Mouse (Mus musculus) spleen, postnatal 10 days (tissue): ENCODE results near the gene Nudt21.

Experiments used
- DNase-seq, 2 experiments: peaks; one replicate each; pipeline ENCODE4 v3.0.0; 2021 to 2022; ENCODE audit warnings: low spot score in 2 of 2

Nudt21 gene

GRCm38 (mm10) chr8:94036944-94037524 lies at the start of gene Nudt21, which contains the start of gene Ogfod1:
Gene Nudt21 (minus strand): TSS chr8:94037031.
Gene Ogfod1 (plus strand): TSS chr8:94037198.
- DNase-seq, result peak; percentile 87 to 93

- DNase-seq, result no peak
Measured at GRCm38 (mm10) chr8:94076461-94077192, 39.8 kb upstream of the Nudt21 start.

- no peak for DNase-seq
Measured at GRCm38 (mm10) chr8:94068793-94069192, 32.0 kb upstream of the Nudt21 start.

- DNase-seq, result no peak
Measured at GRCm38 (mm10) chr8:94066121-94066863, 29.5 kb upstream of the Nudt21 start.

GRCm38 (mm10) chr8:94057157-94057854 lies 20.5 kb upstream of the Nudt21 start:
- DNase-seq, result peak; percentile 33 to 68

GRCm38 (mm10) chr8:94052696-94053095 lies 15.9 kb upstream of the Nudt21 start:
- no peak for DNase-seq

DNA sequence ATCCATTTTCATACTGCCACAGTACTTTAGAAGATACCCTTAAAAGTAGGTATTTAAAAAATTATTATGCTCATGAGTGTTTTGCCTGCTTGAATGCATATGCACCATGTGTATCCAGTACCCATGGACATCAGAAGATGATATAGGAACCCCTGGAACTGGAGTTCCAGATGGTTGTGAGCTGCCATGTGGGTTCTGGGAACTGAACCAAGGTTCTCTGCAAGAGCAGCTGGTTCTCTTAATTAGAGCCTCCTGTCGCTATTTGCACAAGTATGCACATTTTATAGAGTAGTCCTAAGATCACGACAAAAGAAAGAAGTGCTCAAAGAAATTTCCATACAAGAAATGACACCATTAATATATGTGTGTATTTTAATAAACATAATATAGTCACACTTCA lies 11.0 kb upstream of the Nudt21 start:
- no peak for DNase-seq

GRCm38 (mm10) chr8:94037806-94038205 lies 975 bp upstream of the Nudt21 start:
- peak in 1 of 2 experiments; percentile 18 for DNase-seq

DNA sequence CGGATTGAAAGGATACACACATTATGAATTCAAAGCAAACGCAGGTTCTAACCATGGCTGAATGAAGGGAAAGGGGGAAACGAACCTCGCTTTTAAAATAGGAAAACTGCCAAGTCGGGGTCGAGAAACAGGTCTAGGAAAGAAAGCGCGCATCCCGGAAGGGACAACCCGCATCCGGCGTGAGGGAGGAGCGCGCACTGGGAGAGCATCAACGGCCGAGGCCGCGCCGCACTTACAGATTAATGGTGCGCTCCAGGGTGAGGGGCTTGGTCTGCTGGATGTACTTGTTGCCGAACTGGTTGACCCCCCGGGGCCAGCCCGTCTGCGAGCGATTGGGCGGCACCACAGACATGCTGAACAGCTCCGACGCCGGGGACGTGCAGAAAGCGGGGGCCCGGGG lies 290 bp downstream of the Nudt21 start:
- DNase-seq, result peak; percentile 63 to 78

GRCm38 (mm10) chr8:94035200-94035599 lies 1.6 kb downstream of the Nudt21 start:
- peak in 1 of 2 experiments; percentile 6 for DNase-seq

DNA sequence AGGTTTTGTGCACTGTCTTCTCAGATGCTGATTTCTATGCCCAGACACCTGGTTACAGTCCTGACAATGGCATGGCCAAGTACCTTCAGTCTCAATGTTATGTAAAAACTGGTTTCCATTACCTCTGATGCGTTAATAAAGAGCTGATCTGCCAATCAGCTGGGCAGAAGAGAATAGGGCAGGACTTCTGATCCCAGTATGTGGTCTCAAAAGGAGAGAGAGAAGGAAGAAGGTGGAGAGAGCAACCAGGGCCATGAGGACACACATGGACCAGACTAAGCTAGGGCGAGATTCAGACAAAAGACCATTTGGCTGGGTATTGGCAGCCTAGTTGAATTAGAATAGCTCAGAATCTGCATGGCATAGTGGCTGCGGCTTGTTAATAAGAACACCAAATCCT lies 3.2 kb downstream of the Nudt21 start:
- DNase-seq, result no peak

DNA sequence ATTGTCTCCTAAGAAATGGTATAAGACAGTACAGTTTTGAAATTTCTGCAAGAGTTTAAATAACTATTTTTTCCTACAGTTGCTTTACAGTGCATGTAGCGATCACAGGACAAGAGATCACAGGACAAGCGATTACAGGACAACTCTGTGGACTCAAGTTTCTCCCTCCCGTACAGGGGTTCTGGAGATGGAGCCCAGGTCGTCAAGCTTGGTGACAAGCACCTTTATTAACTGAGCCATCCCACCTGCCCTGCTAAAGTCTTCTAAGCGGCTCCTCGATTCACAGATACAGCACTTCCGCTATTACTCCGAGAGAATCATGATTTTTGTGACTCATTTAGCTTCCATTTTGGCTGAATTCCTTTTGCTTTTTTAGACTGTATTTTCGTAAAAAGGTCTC lies 7.1 kb downstream of the Nudt21 start:
- no peak for DNase-seq

GRCm38 (mm10) chr8:94023916-94024315 lies 12.9 kb downstream of the Nudt21 start:
- DNase-seq, result no peak

DNA sequence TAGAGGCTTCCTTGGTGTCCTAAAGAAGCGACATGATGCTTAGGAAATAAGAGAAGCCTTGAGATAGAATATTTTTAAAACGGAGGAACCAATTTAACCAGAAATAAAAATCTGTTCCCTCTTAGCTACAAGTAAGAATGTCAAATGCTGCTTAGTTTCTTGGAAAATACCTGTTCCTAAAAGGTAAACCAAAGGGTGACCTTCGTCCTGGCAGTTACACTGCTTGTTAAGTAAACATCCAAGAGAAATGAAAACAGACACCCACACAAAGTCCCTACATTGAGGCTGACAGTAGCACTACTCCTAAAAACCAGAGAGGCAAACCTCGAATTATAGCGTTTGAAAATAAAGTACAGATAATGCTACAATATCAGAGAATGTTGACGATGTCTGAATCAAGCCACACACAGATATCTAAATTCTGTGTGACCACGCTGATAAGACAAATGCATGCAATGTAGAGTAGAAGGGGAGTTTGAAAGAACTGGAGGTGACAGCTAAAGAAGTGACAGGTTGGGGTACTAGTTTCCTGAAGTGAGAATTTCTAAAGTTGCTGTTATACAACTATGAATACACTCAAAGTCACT lies 23.7 kb downstream of the Nudt21 start:
- no peak for DNase-seq

- peak; percentile 80 to 81 for DNase-seq
Measured at GRCm38 (mm10) chr8:94012013-94012951, 24.5 kb downstream of the Nudt21 start, which contains the start of gene Amfr. Gene Amfr (minus strand): TSS chr8:94012842.

DNA sequence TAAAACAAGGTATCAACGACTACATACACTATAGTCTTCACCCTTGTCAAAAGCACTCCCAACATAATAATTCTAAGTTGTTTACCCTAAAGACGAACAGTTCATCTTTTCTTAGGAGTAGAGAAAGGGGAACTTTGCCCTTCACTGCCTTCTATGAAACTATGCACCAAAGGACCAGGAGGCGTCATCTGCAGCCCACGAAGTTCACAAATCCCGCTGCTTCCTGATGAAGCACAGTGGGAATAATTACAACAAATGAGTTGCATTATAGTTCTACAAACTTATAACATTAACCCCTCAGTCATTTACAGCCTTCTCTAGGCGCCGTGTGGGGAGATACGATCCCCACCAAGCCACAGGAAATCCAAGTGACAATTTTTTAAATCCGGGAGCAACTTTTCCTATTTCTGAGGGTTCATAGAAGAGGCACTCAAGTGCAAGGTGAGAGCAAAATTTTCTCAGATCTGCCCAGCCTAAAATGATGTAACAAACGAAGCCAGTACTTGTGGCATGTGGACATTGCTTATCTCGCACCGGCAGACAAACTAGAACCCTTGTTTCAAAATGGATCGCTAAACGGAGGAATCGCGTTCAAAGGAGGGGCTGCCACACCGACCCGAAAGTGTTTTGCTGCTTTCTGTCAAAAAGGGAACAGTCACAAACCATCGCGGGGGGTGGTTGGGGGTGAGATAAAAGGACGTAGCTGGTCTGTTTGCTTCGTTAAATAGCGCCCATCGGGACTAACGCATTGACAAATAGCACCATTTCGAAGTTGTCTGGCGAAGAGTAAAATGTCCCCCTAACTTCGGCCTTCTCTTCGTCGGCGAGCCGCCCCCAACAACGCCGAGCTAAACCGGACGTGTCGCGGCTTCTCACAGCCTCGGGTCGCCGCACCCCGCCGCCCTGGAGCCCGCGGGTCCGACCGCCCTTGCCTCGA lies 25.5 kb downstream of the Nudt21 start:
- DNase-seq, result peak in 1 of 2 experiments; percentile 62

DNA sequence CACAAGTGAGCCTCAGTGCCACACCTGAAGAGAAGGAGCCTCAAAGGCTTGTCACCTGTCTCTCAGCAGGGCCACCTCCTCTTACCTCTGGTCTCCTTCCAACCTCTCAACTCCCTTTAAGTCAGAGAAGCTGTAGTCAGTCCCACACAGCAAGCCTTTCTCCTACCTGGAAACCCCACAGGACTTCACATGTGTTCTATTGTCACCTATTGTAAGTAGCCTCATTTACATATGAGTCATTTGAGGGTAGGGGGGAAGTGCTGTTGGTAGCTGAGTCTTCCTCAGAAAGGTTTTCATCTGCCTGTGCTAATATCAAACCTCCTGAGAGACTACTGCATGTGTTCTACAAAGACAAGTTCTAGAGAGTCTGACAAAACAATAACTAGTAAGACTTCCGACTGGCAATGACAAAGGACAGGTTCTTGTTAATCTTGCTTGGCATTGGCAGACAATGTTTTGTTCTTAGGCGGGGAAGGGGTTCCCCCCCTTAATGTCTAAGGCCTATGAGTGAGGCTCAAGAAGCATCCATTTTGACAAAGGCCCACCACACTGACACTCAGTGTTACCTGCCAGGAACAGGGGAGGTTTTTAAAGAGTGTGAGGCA lies 26.6 kb downstream of the Nudt21 start:
- no peak for DNase-seq

DNA sequence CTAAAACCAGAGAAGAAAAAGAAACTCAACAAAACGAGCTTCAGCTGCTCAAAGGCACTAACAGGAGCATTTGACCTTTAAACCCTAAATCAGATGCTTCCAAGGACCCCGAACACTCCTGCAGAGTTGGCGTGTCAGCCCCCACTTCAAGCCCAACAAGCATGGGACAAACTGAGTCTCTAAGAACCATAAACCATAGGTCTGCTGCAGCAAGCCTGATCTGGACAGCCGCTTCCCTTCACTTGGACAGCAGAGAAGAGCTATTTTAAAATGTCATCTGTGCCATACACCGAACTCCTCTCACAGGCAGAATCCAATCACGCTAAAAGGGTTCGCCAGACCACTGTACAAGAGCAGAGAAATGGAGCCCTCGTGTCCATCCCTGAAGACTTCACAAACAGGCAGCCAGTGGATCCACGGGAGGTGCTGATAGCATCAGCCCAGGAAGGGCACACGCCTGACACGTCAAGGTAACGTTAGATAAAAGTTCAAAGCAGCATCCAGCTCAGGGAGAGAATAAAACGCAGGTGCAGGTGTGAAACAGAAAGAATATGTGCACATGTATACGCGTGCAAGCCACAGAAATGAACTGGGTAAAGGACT lies 27.5 kb downstream of the Nudt21 start:
- DNase-seq, result no peak
